Mouse (Mus musculus): ENCODE data around the gene H2al1h. TPM values are rescaled to one million over a fixed set of nuclear protein-coding genes. Genes with fewer than 3 reads are reported as not detected.

H2al1h gene
- polyA plus RNA-seq (2012; rRNA removed) = not detected in 2 replicates

DNA sequence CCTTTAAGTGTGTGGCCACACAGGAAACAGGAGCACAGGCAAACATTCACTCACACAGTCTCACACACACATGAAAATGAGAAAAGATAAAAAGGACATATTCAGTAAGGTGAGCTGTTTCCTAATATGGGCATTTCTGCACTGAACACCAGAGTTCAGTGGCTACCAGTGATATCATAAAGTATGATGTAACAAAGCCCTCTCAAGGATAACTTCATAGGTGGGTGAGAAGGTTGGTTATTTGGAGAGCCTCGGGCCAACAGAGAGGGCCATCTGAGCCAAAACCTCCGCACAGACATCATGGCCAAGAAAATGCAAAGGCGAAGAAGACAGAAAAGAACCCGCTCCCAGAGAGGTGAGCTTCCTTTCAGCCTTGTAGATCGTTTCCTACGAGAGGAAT is at the start of gene H2al1h:
Gene H2al1h (plus strand): TSS at position 301 of the 400 bp plus-strand sequence.

DNA sequence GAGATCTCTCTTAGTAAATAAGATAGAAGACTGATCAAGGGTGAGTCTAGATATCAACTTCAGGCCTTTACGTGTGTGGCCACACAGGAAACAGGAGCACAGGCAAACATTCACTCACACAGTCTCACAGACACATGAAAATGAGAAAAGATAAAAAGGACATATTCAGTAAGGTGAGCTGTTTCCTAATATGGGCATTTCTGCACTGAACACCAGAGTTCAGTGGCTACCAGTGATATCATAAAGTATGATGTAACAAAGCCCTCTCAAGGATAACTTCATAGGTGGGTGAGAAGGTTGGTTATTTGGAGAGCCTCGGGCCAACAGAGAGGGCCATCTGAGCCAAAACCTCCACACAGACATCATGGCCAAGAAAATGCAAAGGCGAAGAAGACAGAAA is 22.3 kb upstream of the H2al1h start, which contains the start of gene H2al1a:
Gene H2al1a (plus strand): TSS at position 301 of the 400 bp plus-strand sequence.

DNA sequence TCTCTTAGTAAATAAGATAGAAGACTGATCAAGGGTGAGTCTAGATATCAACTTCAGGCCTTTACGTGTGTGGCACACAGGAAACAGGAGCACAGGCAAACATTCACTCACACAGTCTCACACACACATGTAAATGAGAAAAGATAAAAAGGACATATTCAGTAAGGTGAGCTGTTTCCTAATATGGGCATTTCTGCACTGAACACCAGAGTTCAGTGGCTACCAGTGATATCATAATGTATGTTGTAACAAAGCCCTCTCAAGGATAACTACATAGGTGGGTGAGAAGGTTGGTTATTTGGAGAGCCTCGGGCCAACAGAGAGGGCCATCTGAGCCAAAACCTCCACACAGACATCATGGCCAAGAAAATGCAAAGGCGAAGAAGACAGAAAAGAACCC is 19.2 kb upstream of the H2al1h start, which contains the start of gene H2al1b:
Gene H2al1b (plus strand): TSS at position 301 of the 400 bp plus-strand sequence.

DNA sequence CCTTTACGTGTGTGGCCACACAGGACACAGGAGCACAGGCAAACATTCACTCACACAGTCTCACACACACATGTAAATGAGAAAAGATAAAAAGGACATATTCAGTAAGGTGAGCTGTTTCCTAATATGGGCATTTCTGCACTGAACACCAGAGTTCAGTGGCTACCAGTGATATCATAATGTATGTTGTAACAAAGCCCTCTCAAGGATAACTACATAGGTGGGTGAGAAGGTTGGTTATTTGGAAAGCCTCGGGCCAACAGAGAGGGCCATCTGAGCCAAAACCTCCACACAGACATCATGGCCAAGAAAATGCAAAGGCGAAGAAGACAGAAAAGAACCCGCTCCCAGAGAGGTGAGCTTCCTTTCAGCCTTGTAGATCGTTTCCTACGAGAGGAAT is 15.9 kb upstream of the H2al1h start, which contains the start of gene H2al1c:
Gene H2al1c (plus strand): TSS at position 301 of the 400 bp plus-strand sequence.

DNA sequence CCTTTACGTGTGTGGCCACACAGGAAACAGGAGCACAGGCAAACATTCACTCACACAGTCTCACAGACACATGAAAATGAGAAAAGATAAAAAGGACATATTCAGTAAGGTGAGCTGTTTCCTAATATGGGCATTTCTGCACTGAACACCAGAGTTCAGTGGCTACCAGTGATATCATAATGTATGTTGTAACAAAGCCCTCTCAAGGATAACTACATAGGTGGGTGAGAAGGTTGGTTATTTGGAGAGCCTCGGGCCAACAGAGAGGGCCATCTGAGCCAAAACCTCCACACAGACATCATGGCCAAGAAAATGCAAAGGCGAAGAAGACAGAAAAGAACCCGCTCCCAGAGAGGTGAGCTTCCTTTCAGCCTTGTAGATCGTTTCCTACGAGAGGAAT is 12.8 kb upstream of the H2al1h start, which contains the start of gene H2al1d:
Gene H2al1d (plus strand): TSS at position 301 of the 400 bp plus-strand sequence.

DNA sequence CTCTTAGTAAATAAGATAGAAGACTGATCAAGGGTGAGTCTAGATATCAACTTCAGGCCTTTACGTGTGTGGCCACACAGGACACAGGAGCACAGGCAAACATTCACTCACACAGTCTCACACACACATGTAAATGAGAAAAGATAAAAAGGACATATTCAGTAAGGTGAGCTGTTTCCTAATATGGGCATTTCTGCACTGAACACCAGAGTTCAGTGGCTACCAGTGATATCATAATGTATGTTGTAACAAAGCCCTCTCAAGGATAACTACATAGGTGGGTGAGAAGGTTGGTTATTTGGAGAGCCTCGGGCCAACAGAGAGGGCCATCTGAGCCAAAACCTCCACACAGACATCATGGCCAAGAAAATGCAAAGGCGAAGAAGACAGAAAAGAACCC is 9.7 kb upstream of the H2al1h start, which contains the start of gene H2al1e:
Gene H2al1e (plus strand): TSS at position 301 of the 400 bp plus-strand sequence.

DNA sequence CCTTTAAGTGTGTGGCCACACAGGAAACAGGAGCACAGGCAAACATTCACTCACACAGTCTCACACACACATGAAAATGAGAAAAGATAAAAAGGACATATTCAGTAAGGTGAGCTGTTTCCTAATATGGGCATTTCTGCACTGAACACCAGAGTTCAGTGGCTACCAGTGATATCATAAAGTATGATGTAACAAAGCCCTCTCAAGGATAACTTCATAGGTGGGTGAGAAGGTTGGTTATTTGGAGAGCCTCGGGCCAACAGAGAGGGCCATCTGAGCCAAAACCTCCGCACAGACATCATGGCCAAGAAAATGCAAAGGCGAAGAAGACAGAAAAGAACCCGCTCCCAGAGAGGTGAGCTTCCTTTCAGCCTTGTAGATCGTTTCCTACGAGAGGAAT is 6.4 kb upstream of the H2al1h start, which contains the start of gene H2al1f:
Gene H2al1f (plus strand): TSS at position 301 of the 400 bp plus-strand sequence.

DNA sequence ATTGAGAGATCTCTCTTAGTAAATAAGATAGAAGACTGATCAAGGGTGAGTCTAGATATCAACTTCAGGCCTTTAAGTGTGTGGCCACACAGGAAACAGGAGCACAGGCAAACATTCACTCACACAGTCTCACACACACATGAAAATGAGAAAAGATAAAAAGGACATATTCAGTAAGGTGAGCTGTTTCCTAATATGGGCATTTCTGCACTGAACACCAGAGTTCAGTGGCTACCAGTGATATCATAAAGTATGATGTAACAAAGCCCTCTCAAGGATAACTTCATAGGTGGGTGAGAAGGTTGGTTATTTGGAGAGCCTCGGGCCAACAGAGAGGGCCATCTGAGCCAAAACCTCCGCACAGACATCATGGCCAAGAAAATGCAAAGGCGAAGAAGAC is 3.3 kb upstream of the H2al1h start, which contains the start of gene H2al1g:
Gene H2al1g (plus strand): TSS at position 301 of the 400 bp plus-strand sequence.

DNA sequence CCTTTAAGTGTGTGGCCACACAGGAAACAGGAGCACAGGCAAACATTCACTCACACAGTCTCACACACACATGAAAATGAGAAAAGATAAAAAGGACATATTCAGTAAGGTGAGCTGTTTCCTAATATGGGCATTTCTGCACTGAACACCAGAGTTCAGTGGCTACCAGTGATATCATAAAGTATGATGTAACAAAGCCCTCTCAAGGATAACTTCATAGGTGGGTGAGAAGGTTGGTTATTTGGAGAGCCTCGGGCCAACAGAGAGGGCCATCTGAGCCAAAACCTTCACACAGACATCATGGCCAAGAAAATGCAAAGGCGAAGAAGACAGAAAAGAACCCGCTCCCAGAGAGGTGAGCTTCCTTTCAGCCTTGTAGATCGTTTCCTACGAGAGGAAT is 3.1 kb downstream of the H2al1h start, which contains the start of gene H2al1i:
Gene H2al1i (plus strand): TSS at position 301 of the 400 bp plus-strand sequence.

DNA sequence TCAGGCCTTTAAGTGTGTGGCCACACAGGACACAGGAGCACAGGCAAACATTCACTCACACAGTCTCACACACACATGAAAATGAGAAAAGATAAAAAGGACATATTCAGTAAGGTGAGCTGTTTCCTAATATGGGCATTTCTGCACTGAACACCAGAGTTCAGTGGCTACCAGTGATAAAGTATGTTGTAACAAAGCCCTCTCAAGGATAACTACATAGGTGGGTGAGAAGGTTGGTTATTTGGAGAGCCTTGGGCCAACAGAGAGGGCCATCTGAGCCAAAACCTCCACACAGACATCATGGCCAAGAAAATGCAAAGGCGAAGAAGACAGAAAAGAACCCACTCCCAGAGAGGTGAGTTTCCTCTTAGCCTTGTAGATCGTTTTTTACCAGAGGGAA is 6.2 kb downstream of the H2al1h start, which contains the start of gene H2al1j:
Gene H2al1j (plus strand): TSS at position 301 of the 400 bp plus-strand sequence.

Other genes with a start within 250 kb of the H2al1h start
- gene H2al1a, start 22.2 kb upstream of the H2al1h start, polyA plus RNA-seq (2012; rRNA removed) = not detected in 2 replicates
- not detected in 2 replicates for gene H2al1b, start 19.1 kb upstream of the H2al1h start, polyA plus RNA-seq (2012; rRNA removed)
- gene H2al1c, start 15.8 kb upstream of the H2al1h start, polyA plus RNA-seq (2012; rRNA removed) = not detected in 2 replicates
- gene H2al1d, start 12.7 kb upstream of the H2al1h start, polyA plus RNA-seq (2012; rRNA removed) = not detected in 2 replicates
- gene H2al1e, start 9.6 kb upstream of the H2al1h start, polyA plus RNA-seq (2012; rRNA removed) = not detected in 2 replicates
- not detected in 2 replicates for gene H2al1f, start 6.3 kb upstream of the H2al1h start, polyA plus RNA-seq (2012; rRNA removed)
- gene H2al1g, start 3.2 kb upstream of the H2al1h start, polyA plus RNA-seq (2012; rRNA removed) = not detected in 2 replicates
- gene H2al1i, start 3.2 kb downstream of the H2al1h start, polyA plus RNA-seq (2012; rRNA removed) = not detected in 2 replicates
- gene H2al1j, start 6.3 kb downstream of the H2al1h start, polyA plus RNA-seq (2012; rRNA removed) = not detected in 2 replicates